Mouse (Mus musculus): ENCODE results near the gene Ap5z1.

Gene Ap5z1

GRCm38 (mm10) chr5:142463461-142464454 lies at the start of gene Ap5z1:
TSS of gene Ap5z1 (plus strand) at chr5:142463944.
- peak; percentile 98 for DNase-seq (ENCODE audit: low read depth, low spot score)

- peak; percentile 64 for DNase-seq (ENCODE audit: low read depth, low spot score)
Observed at GRCm38 (mm10) chr5:142415401-142415800, 48.3 kb upstream of the Ap5z1 start.

- DNase-seq (ENCODE audit: low read depth, low spot score): no peak
Observed at GRCm38 (mm10) chr5:142416070-142416775, 47.5 kb upstream of the Ap5z1 start.

- DNase-seq (ENCODE audit: low read depth, low spot score): no peak
Observed at GRCm38 (mm10) chr5:142417104-142417503, 46.6 kb upstream of the Ap5z1 start.

GRCm38 (mm10) chr5:142417876-142418275 lies 45.9 kb upstream of the Ap5z1 start:
- DNase-seq (ENCODE audit: low read depth, low spot score): no peak

- no peak for DNase-seq (ENCODE audit: low read depth, low spot score)
Observed at GRCm38 (mm10) chr5:142418419-142418818, 45.3 kb upstream of the Ap5z1 start.

- DNase-seq (ENCODE audit: low read depth, low spot score): no peak
Observed at GRCm38 (mm10) chr5:142420317-142420716, 43.4 kb upstream of the Ap5z1 start.

GRCm38 (mm10) chr5:142420920-142421319 lies 42.8 kb upstream of the Ap5z1 start:
- no peak for DNase-seq (ENCODE audit: low read depth, low spot score)

- DNase-seq (ENCODE audit: low read depth, low spot score): no peak
Observed at GRCm38 (mm10) chr5:142421886-142422285, 41.9 kb upstream of the Ap5z1 start.

GRCm38 (mm10) chr5:142423141-142423540 lies 40.6 kb upstream of the Ap5z1 start:
- DNase-seq (ENCODE audit: low read depth, low spot score): no peak

GRCm38 (mm10) chr5:142423701-142424100 lies 40.0 kb upstream of the Ap5z1 start:
- no peak for DNase-seq (ENCODE audit: low read depth, low spot score)

GRCm38 (mm10) chr5:142424627-142425349 lies 39.0 kb upstream of the Ap5z1 start:
- no peak for DNase-seq (ENCODE audit: low read depth, low spot score)

GRCm38 (mm10) chr5:142426476-142426875 lies 37.3 kb upstream of the Ap5z1 start:
- DNase-seq (ENCODE audit: low read depth, low spot score): no peak

GRCm38 (mm10) chr5:142427876-142428275 lies 35.9 kb upstream of the Ap5z1 start:
- DNase-seq (ENCODE audit: low read depth, low spot score): peak; percentile 60

- peak; percentile 45 for DNase-seq (ENCODE audit: low read depth, low spot score)
Observed at GRCm38 (mm10) chr5:142428691-142429090, 35.1 kb upstream of the Ap5z1 start.

GRCm38 (mm10) chr5:142431029-142431428 lies 32.7 kb upstream of the Ap5z1 start:
- DNase-seq (ENCODE audit: low read depth, low spot score): peak; percentile 55

GRCm38 (mm10) chr5:142431811-142432434 lies 31.8 kb upstream of the Ap5z1 start:
- DNase-seq (ENCODE audit: low read depth, low spot score): no peak

GRCm38 (mm10) chr5:142432695-142433094 lies 31.0 kb upstream of the Ap5z1 start:
- DNase-seq (ENCODE audit: low read depth, low spot score): no peak

- no peak for DNase-seq (ENCODE audit: low read depth, low spot score)
Observed at GRCm38 (mm10) chr5:142434052-142434451, 29.7 kb upstream of the Ap5z1 start.

GRCm38 (mm10) chr5:142435736-142436135 lies 28.0 kb upstream of the Ap5z1 start:
- no peak for DNase-seq (ENCODE audit: low read depth, low spot score)

GRCm38 (mm10) chr5:142438380-142438938 lies 25.3 kb upstream of the Ap5z1 start:
- DNase-seq (ENCODE audit: low read depth, low spot score): no peak

Measured in ES-CJ7 (cell line).